Mouse (Mus musculus): Measurements from ENCODE around the gene Nup214. TPM values are rescaled to one million over a fixed set of nuclear protein-coding genes. Genes with fewer than 3 reads are reported as not detected.

Gene Nup214
- polyA plus RNA-seq, 1 experiment = 80.0 TPM

- no peak overlapping the region for H3K4me3 ChIP-seq (replicated peaks; ENCODE audit: control insufficient read depth, low read depth, low read length)
- no peak overlapping the region for H3K27ac ChIP-seq (ENCODE audit: control insufficient read depth, insufficient read depth, low read depth, low read length, poor library complexity)
- TF ChIP-seq CTCF (IDR thresholded peaks at IDR 0.05; ENCODE audit: control insufficient read depth, insufficient read depth, low read length) (no peak), POLR2A (IDR thresholded peaks at IDR 0.05; ENCODE audit: borderline replicate concordance, control insufficient read depth, low read depth, low read length) (no peak)
- H3K4me1 ChIP-seq (ENCODE audit: control insufficient read depth, insufficient read depth, low read length) = no peaks in the 10 kb centered on the region
- WGBS = 74% methylated on average over 2 of the region's 2 CpGs
Measured at GRCm38 (mm10) chr2:31998443-31998842, 24.2 kb downstream of the Nup214 start.

GRCm38 (mm10) chr2:32008311-32008710 lies 34.1 kb downstream of the Nup214 start:
- WGBS = 94% methylated on average over 2 of the region's 2 CpGs
- Histone ChIP-seq H3K4me3 (replicated peaks; ENCODE audit: control insufficient read depth, low read depth, low read length) (no peak overlapping the region), H3K4me1 (ENCODE audit: control insufficient read depth, insufficient read depth, low read length) (no peaks in the 10 kb centered on the region; the same call in 1 of the 2 replicates), H3K27ac (ENCODE audit: control insufficient read depth, insufficient read depth, low read depth, low read length, poor library complexity) (no peak overlapping the region)
- TF ChIP-seq CTCF (IDR thresholded peaks at IDR 0.05; ENCODE audit: control insufficient read depth, insufficient read depth, low read length) (no peak), POLR2A (IDR thresholded peaks at IDR 0.05; ENCODE audit: borderline replicate concordance, control insufficient read depth, low read depth, low read length) (no peak)

- no peaks in the 10 kb centered on the region; the same call in 1 of the 2 replicates for H3K4me1 ChIP-seq (ENCODE audit: control insufficient read depth, insufficient read depth, low read length)
- 81% methylated on average over 11 of the region's 11 CpGs for WGBS
- no peak overlapping the region for H3K4me3 ChIP-seq (replicated peaks; ENCODE audit: control insufficient read depth, low read depth, low read length)
- H3K27ac ChIP-seq (ENCODE audit: control insufficient read depth, insufficient read depth, low read depth, low read length, poor library complexity) = no peak overlapping the region
- TF ChIP-seq POLR2A (IDR thresholded peaks at IDR 0.05; ENCODE audit: borderline replicate concordance, control insufficient read depth, low read depth, low read length) (no peak), CTCF (IDR thresholded peaks at IDR 0.05; ENCODE audit: control insufficient read depth, insufficient read depth, low read length) (no peak)
Measured at GRCm38 (mm10) chr2:32008716-32009115, 34.5 kb downstream of the Nup214 start.

- H3K27ac ChIP-seq (ENCODE audit: control insufficient read depth, insufficient read depth, low read depth, low read length, poor library complexity) = no peak overlapping the region
- no peak for TF ChIP-seq CTCF (IDR thresholded peaks at IDR 0.05; ENCODE audit: control insufficient read depth, insufficient read depth, low read length)
- TF ChIP-seq POLR2A (IDR thresholded peaks at IDR 0.05; ENCODE audit: borderline replicate concordance, control insufficient read depth, low read depth, low read length) = no peak
- 94% methylated on average over 4 of the region's 4 CpGs for WGBS
- no peaks in the 10 kb centered on the region for H3K4me1 ChIP-seq (ENCODE audit: control insufficient read depth, insufficient read depth, low read length)
- no peak overlapping the region for H3K4me3 ChIP-seq (replicated peaks; ENCODE audit: control insufficient read depth, low read depth, low read length)
Measured at GRCm38 (mm10) chr2:32019704-32020103, 45.5 kb downstream of the Nup214 start.

DNA sequence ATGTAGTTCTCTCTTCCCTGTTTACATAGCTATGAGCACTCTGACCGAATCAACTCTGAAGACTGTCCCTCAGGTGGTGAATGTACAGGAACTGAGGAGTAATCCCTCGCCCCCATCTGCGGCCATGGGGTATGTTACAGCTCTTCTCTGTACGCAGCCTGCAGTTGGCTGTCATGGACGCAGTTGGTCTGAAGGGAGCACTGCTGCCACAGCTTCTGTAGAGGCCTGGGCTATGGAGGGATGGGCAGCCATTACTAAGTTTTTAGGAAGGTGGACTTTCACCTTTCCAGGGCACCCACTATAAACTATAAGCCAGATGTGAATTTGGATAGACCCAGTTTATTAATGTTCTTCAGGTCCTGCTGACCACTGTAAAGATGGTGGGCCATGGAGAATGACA lies 46.0 kb downstream of the Nup214 start:
- H3K4me3 ChIP-seq (replicated peaks; ENCODE audit: control insufficient read depth, low read depth, low read length) = no peak overlapping the region
- TF ChIP-seq POLR2A (IDR thresholded peaks at IDR 0.05; ENCODE audit: borderline replicate concordance, control insufficient read depth, low read depth, low read length) = no peak
- no peak for TF ChIP-seq CTCF (IDR thresholded peaks at IDR 0.05; ENCODE audit: control insufficient read depth, insufficient read depth, low read length)
- H3K27ac ChIP-seq (ENCODE audit: control insufficient read depth, insufficient read depth, low read depth, low read length, poor library complexity) = no peak overlapping the region
- WGBS = 92% methylated on average over 5 of the region's 5 CpGs
- H3K4me1 ChIP-seq (ENCODE audit: control insufficient read depth, insufficient read depth, low read length) = no peaks in the 10 kb centered on the region

- TF ChIP-seq POLR2A (IDR thresholded peaks at IDR 0.05; ENCODE audit: borderline replicate concordance, control insufficient read depth, low read depth, low read length) (no peak), CTCF (IDR thresholded peaks at IDR 0.05; ENCODE audit: control insufficient read depth, insufficient read depth, low read length) (no peak)
- WGBS = 92% methylated on average over 4 of the region's 4 CpGs
- Histone ChIP-seq H3K27ac (ENCODE audit: control insufficient read depth, insufficient read depth, low read depth, low read length, poor library complexity) (no peak overlapping the region), H3K4me3 (replicated peaks; ENCODE audit: control insufficient read depth, low read depth, low read length) (no peak overlapping the region), H3K4me1 (ENCODE audit: control insufficient read depth, insufficient read depth, low read length) (no peaks in the 10 kb centered on the region)
Measured at GRCm38 (mm10) chr2:32024372-32024771, 50.1 kb downstream of the Nup214 start.

GRCm38 (mm10) chr2:32029636-32030035 lies 55.4 kb downstream of the Nup214 start:
- 48% methylated on average over 3 of the region's 3 CpGs for WGBS
- H3K27ac ChIP-seq (ENCODE audit: control insufficient read depth, insufficient read depth, low read depth, low read length, poor library complexity) = no peak overlapping the region
- no peak overlapping the region for H3K4me3 ChIP-seq (replicated peaks; ENCODE audit: control insufficient read depth, low read depth, low read length)
- no peaks in the 10 kb centered on the region; the same call in 1 of the 2 replicates for H3K4me1 ChIP-seq (ENCODE audit: control insufficient read depth, insufficient read depth, low read length)
- TF ChIP-seq CTCF (IDR thresholded peaks at IDR 0.05; ENCODE audit: control insufficient read depth, insufficient read depth, low read length) (no peak), POLR2A (IDR thresholded peaks at IDR 0.05; ENCODE audit: borderline replicate concordance, control insufficient read depth, low read depth, low read length) (no peak)

- TF ChIP-seq CTCF (IDR thresholded peaks at IDR 0.05; ENCODE audit: control insufficient read depth, insufficient read depth, low read length) (no peak), POLR2A (IDR thresholded peaks at IDR 0.05; ENCODE audit: borderline replicate concordance, control insufficient read depth, low read depth, low read length) (no peak)
- Histone ChIP-seq H3K4me1 (ENCODE audit: control insufficient read depth, insufficient read depth, low read length) (no peaks in the 10 kb centered on the region; the same call in none of the 2 replicates), H3K27ac (ENCODE audit: control insufficient read depth, insufficient read depth, low read depth, low read length, poor library complexity) (no peak overlapping the region), H3K4me3 (replicated peaks; ENCODE audit: control insufficient read depth, low read depth, low read length) (no peak overlapping the region)
- WGBS = 83% methylated on average over 6 of the region's 6 CpGs
Measured at GRCm38 (mm10) chr2:32033436-32033835, 59.2 kb downstream of the Nup214 start.

DNA sequence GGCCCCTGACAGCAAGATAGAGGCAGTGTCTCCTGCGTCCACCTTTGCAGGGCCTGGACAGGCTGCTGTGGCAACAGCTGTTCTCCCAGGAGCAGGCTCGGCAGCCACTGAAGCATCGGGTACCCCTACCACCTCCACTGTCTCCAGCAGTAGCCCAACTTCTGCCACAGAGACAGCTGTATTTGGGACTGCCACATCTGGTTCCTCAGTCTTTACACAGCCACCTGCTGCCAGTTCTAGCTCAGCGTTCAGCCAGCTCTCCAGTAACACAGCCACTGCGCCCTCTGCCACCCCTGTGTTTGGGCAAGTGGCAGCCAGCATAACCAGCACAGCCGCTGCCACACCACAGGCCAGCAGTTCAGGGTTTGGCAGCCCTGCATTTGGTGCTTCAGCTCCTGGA lies 60.0 kb downstream of the Nup214 start:
- TF ChIP-seq CTCF (IDR thresholded peaks at IDR 0.05; ENCODE audit: control insufficient read depth, insufficient read depth, low read length) (no peak), POLR2A (IDR thresholded peaks at IDR 0.05; ENCODE audit: borderline replicate concordance, control insufficient read depth, low read depth, low read length) (no peak)
- H3K4me1 ChIP-seq (ENCODE audit: control insufficient read depth, insufficient read depth, low read length) = no peaks in the 10 kb centered on the region; the same call in none of the 2 replicates
- WGBS = 88% methylated on average over 6 of the region's 6 CpGs
- H3K27ac ChIP-seq (ENCODE audit: control insufficient read depth, insufficient read depth, low read depth, low read length, poor library complexity) = no peak overlapping the region
- H3K4me3 ChIP-seq (replicated peaks; ENCODE audit: control insufficient read depth, low read depth, low read length) = no peak overlapping the region
